Mouse (Mus musculus) liver, postnatal 0 days (tissue): Measurements from ENCODE around the gene Elmo1.

Experiments used
- CTCF ChIP-seq: sonication (generic); IDR thresholded peaks from 2 replicates; pipeline ENCODE4 v1.5.1; 2016; ENCODE audit warnings: antibody characterized with exemption, low read depth
- EP300 ChIP-seq: IDR thresholded peaks from 2 replicates; pipeline ENCODE4 v1.6.1; 2016; ENCODE audit warnings: antibody characterized with exemption, low read depth, mild to moderate bottlenecking

- TF ChIP-seq EP300 (no peak), CTCF (no peak)
Observed at GRCm38 (mm10) chr13:20327975-20328374, 237.6 kb downstream of the Elmo1 start.
